Mouse (Mus musculus) lung, postnatal 14 days (tissue): ENCODE measurements around the gene Spata2.
A peak's percentile ranks its signal among the peaks of the same experiment; 100 is the strongest.

ENCODE experiments used
- DNase-seq: peaks from one replicate; pipeline ENCODE4 v3.0.0; 2021

The Spata2 gene

DNA sequence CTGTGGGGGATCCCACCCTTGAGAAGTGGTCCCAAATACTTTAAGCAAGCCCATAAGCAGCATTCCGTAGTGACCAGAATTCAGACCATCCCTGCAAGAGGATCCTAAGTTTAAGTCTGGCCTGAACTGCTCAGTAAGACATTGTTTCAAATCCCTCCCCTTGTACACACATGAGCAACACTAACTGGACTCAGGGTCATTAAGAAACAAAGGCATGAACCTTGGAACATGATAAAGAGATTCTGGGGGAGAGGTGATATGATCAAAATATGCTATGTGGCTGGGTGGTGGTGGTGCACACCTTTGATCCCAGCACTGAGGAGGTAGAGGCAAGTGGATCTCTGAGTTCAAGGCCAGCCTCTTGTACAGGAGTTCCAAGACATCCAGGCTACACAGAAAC is 13.2 kb downstream of the Spata2 start:
- DNase-seq = no peak

DNA sequence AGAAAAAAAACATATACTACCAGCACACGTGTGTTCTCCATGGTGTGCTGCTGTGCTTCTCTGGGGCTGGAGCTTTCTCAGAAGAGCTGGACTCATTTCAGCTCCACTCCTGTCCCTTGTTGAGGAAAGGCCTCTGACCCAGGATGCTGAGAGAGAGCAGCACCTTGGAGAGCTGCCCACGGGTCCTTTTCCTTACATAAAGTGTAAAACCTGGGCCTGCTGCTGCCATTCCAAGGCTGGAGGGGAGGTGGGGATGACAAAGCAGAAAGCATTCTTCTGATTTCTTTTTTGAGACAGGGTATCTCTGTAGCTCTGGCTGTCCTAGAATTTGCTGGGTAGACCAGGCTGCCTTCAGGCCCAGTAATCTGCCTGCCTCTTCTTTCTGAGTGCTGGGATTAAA is 14.6 kb downstream of the Spata2 start:
- DNase-seq = no peak

DNA sequence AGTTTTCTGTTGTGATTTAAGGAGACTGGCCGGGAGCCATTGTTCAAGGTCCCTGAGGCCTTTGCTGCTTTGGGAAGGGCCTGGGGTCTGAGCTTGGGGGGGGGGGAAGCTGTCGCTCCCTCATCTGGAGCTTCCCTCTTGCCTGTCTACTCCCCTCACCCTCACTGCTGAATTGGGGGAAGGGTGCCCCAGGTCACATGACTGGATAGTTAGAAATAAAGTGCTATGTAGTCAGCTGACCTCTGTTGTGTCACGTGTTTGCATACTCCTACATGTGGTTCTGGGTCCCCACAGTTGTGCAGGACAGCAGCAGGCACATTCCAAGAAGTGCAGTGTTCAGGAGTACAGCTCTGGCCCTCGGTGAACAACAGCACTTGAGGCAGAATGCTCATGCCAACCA is 15.9 kb downstream of the Spata2 start:
- no peak for DNase-seq

DNA sequence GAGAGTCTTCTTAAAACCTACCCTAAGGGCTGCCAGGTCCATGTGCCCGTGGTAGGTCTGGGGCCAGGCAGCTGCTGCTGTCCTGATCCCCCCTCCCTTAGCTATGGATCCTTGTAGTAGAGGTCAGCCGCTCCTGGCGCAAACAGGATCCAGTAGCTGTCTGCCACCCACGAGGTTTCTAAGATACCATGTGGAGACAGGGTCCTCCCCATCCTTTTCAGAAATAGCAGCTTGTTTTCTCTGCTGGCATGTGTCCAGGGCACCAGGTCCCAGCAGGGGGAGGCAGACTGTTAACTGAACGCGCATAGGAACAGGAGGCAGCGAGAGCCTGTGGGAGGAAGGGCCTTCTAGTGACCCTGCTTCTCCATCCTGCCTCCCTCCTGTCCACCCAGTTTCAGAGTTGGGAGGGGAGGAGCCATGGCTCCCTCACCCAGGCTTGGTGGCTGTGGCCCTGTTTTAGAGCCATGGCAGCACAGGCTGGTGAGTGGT is 16.4 kb downstream of the Spata2 start:
- peak; percentile 41 for DNase-seq

DNA sequence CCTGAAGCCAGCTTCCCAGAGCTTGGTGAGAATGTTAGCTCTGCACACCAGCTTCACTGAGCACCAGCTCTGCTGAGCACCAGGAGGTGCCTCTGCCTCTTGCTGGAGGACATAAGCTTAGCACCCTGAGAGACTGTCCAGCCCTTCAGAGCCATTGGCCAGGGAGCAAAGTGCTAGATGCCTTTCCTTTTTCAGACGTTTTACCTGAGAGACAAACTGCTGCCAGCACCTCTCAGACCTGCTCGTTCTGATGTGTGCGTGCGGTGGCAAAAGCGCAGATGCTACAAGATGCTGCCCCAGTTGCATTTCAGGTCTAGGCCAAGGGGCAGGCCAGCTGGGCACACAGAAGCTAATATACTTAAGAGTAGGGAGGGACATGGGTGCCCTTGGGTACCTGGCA is 17.1 kb downstream of the Spata2 start:
- no peak for DNase-seq

DNA sequence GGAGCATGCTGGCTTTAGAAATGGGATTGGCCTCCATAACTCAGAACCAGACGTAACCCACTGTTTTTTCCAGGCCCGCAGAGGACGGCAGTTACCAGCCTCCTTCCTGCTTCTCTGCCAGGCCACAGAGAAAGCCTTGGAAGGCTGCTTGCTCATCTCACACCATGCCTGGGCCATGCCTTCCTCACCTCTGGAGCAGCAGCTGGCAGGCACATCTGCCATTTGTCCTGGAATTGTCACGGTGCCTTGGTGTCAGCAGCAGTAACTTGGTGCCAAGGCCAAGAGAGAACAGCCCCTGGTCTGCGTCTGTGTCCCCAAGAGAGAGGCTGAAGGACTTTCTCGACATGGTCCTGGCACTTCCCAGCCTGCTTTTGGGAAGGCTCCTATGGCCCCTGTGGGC is 18.5 kb downstream of the Spata2 start:
- DNase-seq = no peak

DNA sequence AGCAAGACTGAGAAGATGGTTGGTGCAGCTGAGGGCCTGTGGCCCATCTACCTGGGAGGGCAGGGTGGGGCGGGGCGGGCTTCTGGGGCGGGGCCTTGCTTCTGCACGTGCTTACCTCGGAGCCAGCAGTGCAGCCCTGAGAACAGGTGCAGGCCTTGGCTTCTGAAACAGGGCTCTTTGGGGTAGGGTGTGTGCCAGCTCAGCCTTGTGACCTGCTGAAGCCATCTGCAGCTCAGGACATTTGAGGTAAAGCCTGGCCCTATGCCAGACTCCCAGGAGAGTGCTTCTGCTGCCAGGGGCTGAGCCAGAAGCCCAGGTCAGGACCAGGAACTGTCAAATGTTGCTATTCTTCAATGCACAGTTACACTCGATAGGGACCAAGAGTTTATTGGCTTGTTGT is 21.1 kb downstream of the Spata2 start:
- no peak for DNase-seq

DNA sequence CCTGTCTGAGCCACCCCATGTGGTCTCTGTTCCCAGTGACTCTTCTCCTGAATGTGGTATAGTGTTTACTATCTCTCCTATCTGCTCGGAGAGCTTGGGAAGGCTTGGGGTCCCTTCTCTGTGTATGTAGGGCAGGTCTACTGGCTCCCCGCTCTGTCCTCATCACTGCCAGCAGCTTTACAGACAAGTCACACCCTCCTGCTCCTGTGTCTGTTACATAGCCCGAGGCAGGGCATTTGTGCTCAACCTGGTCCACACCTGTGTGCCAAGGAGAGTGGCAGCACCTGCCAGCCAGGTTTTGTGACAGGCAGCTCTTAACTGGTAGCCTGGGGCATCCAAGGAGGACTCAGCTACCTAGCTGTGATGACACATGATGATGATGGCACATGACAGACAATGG is 22.1 kb downstream of the Spata2 start:
- DNase-seq = no peak

DNA sequence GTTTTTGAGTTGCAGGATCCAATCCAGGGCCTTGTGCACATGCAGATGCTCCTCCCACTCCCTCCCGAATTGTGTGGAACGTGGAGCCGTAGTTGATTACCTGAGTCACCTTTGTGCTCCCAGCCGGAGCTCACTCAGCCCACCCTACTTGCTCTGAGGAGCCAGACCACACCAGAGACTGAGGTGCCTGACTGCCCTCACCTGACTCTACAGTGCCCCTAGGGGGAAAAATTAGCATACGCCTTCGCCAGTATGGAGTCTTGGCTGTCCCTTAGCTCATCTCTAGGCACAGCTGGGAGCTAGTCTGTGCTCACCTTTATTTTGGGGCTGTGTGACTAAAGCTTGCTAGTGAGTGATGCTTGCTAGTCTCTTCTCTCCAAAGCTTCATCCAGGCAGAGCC is 24.2 kb downstream of the Spata2 start:
- DNase-seq = no peak

DNA sequence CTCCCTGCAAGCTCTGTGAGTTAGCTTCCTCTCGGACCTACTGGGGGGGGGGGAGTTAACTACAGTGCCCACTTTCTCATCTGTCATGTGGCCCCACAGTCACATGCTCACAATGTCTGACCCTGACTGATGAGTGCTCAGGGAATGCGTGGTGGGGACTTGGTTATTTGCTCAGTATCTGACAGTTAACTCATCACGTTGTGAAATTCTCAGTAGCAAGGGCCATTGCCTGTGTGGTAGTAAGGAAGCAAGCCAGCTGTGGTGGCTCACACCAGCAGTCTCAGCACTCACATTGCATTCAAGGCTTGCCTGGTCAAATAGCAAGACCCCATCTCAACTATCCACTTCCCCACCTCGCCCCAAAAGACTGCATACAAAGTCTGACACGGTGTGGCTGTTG is 25.5 kb downstream of the Spata2 start:
- DNase-seq = no peak

DNA sequence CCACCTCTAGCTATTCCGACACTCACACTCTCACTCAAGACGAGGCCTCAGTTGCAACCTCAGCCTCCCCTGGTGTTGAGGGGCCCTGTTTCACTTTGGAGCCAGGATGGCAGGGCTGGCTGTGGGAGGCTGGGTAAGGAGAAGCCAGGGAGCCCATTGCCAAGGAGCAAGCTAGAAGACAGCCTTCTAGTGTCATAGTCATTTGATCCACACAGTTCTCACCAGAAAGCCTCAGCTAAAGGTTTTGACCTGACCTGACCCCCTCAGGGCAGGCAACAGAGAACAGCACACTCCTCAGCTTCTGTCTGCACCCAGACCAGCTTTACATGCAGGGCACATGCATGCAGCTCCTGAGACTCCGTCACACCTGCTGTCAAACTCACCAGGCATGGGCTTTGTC is 26.7 kb downstream of the Spata2 start:
- DNase-seq = no peak

DNA sequence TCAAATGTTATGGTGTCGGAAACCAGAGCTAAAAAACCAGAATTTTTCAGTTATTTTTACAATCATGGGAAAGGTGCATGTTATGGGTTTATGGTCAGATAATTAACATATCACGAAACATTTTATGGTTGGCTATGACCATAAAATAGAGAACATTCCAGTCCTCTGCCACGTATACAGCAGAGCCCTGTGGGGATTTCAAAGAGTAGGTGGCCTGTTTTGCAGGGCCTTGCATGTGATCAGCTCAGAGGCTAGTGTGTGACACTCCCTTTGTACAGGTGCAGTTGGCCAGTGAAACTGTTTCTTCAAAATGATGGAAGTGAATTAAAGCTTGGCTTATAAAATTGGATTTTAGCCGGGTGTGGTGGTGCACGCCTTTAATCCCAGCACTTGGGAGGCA is 28.9 kb downstream of the Spata2 start:
- no peak for DNase-seq

DNA sequence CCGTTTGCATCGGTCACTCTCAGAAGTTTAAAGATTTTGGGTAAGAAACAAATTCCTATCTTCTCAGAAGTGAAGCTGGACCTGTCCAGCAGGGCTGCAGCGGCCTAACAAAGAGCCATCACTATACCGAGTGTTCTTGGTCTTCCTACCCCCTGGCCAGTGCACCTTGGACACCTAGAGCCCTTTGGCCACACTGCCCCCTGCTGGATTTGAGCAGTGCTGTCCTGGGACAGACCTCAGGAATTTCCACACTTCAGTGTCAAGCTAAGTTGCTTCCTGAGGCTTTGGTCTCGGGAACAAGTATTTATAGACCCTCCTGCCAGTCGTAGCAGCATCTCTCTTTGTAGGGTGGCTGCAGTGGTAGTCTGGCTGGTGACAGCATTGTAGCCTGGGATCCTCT is 29.7 kb downstream of the Spata2 start:
- peak; percentile 79 for DNase-seq

DNA sequence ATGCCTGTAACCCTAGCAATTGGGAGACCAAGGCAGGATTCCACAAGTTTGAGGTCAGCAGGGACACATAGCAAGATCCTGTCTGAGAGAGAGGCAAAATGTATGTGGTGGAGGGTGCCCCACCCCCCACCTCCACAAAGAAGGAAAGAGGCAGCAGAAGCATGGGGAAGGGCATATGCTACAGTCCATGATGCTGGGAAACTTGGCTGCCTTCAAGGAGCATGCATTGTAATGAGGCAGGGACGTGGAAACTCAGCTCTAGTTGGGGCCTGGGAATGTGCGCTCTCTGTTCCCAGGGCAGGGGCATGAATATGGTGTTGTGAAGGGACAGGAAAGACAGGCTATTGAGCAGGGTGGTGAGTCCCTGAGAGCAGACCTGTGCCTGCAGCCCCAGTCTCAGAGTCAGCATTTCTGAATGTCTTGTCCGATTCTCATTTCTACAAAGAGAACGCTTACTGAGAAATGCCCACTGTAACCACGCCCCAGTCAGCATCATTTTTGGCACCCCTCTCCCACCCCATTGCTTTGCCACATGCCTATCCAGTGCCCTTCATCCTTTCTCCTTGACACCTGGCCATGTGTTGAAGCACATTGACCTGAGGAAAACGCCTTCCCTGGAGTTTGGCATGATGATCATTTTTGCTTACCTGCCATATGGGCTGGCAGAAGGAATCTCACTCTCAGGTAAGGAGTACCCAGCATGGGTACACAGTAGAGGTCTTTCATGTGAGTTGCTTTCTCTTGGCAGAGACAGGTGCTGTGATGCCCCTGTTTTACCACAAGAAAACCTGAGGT is 33.4 kb downstream of the Spata2 start:
- no peak for DNase-seq

DNA sequence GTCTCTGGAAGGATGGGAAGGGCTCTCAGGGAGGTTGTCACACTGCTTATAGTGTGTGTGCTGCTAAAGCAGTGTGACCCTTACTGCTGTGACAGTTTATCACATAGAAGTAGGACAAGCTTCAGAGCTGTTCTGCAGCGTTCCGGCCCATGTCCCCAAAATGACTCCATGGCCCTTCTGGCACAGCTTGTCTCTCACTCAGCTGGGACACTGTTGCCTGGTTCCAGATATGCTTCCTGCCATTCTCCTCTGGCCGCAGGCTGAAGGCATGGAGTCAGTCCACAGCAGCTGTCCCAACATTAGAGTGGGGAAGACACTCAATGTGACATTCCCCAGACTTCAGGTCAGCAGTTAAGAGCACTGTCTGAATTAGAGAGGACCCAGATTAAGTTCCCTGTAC is 34.1 kb downstream of the Spata2 start:
- no peak for DNase-seq

DNA sequence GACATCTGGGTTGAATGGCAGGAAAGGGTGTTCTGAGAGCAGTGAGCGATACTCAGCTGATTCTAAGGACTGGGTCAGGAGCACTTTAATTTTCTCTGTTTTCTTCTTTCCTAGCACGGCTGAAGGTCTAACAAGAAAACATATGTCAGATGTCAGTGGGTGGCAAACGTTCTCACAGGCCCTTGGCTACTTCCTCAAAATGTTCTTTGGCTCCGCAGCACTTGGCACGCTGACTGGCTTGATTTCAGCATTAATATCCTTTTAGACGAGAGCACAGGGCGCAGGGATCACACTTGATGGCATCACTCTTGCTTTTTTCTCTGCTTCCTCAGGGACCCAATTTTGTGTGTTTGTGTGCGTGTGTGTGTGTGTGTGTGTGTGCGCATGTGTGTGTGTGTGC is 35.5 kb downstream of the Spata2 start:
- no peak for DNase-seq

DNA sequence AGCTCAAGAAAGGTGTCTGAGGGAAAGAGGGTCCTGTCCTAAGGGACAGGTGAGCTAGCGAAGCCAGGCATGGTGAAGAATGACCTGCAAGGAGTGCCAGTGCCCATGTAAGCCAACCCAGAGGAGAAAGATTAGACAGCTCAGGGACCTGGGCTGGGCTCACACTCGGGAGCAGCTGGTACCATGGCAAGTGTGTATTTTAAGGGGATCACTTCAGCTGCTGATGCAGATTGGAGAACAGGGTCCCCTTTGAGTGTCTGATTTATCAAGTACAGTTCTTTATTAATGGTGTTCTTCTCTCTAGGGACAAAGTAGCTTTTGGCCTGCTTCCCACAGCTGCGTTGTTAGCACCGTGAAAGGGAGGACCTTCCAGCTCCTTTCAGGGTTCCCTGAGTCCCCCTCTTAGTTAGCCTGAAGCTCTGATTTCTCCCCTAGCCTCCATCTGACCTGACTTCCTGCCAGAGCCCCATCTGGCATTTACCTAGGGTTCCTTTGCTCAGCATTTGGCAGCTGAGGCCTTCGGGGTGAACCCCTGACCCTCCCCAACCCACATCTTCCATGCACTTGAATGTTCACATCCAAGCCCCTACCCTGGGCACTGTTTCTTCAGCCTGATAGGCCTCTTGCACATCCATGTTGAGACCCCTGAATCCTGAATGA is 36.2 kb downstream of the Spata2 start:
- no peak for DNase-seq

DNA sequence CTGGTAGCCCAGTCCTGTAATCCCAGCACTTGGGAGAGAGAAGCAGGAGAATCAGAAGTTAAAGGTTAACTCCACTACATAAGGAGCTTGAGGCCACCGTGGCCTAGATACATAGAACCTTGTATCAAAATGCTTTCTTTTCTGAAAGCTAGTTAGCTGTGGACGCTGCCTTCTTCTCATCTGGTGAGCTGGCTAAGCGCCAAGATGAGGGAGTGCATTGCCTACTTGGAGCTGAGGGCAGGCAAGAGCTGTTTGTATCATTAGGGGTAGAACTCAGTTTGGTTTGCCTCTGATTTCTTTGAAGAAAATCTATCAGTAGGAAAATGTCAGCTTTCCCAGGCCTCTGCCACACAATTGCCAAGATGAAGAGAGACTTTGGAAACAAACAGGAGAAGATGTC is 38.9 kb downstream of the Spata2 start:
- DNase-seq = peak; percentile 25

DNA sequence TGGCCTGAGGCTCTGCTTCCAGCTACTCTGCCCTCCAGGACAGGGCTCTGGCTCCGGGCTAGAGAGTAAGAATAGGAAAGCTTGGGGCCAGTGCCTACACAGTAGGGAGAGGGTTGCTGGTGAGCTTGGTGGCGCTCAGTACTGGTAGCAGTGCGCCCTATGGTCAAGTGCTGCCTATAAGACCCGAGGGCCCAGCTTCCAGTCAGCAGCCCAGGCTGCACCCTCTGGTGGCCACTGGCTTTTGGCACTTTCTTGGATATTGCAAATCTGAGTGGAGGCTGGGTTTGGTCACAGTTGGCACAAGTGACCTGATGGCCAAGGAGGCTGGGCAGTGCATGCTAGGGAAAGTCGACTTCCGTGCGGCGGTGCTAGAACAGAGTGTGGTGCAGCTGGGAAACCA is 42.0 kb downstream of the Spata2 start:
- no peak for DNase-seq

DNA sequence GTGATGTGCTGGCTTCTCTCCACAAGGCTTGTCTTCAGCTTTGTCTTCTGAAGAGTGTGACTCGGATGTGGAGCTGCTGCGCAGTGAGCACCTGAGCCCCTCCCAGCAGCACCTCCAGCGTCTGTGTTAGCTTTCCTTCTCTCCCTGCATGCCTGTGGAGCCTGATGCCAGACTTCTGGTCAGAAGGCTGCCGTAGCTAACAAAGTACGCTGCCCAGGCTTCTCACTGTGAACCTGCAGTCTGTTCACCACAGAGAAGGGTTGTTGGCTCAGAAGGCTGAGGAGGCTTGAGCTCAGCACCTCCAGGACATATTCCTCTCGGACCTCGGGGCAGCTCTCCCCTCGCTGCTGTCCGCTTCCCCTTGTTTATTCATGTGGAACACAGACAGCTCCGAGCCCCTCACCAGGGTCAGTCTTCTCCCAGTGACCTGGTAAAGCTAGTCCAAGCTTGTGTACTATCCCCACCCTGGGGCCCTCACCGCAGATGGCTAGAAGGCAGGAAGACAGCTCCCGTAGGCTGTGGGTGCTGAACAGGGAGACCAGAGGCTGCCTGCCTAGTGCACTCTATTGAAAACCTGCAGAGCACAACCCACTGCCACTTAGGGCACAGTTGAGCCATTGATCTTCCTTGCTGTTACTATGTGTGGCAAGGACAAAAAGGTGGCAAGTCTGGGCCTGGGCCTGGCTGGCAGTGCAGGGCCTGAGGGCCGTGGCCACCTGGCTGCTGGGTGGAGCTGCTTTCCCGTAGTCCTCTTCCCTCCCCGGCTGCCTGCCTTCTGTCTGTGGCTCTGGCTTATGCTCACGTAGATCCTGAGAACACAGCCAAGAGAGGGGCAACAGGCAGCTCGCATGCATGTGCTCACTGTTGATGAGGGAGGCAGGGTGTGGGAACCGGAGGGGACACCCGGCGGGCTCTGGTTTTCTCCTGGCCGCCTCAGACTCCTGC is 43.1 kb downstream of the Spata2 start:
- DNase-seq = no peak

DNA sequence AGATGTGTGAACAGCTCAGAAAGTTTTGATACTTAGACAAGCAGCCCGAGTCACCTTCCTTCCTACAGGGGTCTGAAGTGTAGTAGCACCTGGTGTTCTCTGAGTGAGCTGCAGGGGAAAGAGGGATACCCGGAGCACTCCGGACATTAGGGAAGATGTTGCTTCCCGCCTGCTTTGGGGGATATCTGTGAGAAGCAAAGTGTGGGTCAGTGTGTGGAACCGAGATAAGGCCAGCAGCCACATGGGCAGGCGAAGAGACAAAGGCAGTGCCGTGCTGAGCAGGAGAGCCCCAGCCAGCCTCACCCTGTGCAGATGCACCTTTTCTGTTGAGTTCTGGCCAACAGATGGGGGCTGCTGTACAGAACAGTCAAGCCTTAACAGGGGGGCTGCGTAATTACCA is 45.1 kb downstream of the Spata2 start:
- no peak for DNase-seq

DNA sequence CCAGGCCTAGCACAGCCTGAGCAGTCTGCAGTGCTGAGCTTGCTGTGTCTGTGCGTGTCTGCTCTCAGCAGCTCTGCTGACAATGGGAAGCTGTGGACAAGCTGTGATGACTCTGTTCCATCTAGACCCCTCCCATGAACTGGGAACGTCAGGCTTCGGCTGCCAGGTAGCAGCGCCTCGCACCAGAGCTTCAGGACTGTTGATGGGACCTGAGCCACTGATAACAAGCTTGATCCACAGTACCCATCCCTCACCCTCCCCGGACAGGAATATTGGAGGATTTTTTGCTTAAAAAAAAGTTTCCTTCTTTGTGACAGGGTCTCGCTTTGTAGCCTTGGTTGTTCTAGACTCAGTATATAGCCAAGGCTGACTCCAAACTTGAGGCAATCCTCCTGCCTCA is 45.5 kb downstream of the Spata2 start:
- no peak for DNase-seq
